Mouse (Mus musculus): Measurements from ENCODE around the gene Nsd2.
"Not testable (repeated sequence)": the region's sequence is repeated elsewhere in the genome, so short reads cannot be mapped to it uniquely, and the experiment has no call there.

Gene Nsd2

DNA sequence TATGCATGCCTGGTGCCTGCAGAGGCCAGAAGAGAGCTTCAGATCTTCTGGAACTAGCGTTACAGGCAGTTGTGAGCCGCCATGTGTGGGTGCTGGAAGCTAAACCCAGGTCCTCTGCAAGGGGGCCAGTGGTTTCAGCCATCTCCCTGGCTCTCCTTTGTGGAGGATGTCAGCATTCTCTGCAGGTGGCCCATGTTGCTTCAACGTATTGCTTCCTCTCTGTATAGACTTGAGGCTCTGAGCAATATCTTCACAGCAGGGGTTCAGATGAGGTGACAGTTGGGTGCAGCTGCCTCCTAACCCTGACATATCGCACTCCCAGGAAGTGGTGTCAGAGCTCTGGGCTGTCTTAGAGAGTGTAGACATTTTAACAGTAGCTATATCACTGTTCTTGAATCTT lies 30.9 kb downstream of the Nsd2 start:
- in situ Hi-C loops (cut with MboI, MseI): loop anchor here (5.0 kb wide), 1 partner anchor 181 kb away; no protein-coding TSS in a partner anchor

DNA sequence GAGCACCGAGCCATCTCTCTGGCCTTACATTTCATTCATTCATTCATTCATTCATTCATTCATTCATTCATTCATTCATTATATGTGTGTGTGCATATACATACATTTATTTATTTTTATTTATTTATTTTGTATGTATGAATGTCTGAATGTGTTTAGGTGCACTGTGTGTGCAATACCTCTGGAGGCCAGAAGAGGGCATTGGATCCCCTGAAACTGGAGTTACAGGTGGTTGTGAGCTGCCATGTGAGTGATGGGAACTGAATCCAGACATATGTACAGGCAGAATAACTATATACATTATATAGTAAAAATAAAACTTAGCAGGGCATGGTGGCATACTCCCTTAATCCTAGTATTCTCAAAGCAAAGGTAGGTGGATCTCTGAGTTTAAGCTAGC lies 32.6 kb downstream of the Nsd2 start:
- in situ Hi-C loops (cut with MboI, MseI): loop anchor here (5.0 kb wide), 1 partner anchor 179 kb away; no protein-coding TSS in a partner anchor

DNA sequence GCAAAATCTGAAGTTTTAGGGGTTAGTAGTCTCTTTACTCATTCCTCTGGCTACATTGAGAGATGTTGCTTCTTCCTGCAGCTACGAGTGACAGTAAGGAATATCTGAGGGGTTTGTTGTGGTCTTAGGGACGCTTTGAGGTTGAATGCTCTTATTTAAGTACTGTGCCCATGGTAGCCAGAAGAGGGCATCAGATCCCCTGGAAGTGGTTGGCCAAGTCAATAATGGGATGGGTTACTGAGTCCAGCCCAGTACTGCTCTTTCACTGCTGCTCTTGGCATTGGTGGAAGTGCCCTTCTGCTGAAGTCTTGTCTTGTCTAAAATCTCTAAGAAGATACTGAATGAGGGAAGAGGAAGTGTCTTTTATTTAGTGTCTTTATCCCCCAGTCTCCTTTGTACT lies 33.5 kb downstream of the Nsd2 start:
- in situ Hi-C loops (cut with MboI, MseI): loop anchor here (5.0 kb wide), 1 partner anchor 178 kb away; no protein-coding TSS in a partner anchor

DNA sequence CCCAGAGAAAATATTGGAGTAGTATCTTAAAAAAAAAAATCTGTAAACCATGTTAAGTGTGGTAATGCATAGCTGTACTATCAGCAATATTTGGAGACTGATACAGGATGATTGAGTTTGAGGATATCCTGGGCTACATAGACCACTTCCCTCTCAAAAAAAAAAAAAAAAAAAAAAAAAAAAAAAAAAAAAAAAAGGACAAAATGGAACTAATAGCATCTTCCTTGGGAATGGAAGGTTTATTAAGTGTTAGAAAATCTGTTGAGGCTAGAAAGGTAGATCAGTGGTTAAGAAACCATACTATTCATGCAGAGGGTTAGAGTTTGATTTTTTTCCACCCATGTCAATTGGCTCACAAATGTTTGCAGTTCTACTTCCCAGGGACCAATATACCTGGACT lies 37.2 kb downstream of the Nsd2 start:
- in situ Hi-C loops (cut with MboI, MseI): no loop called here

DNA sequence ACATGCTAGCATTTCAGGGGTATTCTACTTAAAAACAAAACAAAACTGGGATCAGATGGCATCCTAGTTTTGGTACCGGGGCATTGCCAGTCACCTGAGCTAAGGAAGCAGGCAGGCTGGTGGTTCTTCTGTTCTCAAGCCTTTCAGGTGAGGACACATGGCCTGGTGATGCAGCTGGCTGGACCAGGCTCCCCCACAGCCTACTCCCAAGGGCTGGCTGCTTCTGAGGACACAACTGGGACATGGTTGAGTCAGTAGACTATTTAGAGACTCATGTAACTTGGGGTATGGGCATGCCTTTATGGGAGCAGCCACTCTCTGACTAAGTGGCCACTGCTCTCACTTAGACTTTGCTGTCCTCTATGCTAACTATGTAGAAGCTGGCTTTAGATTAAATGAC lies 54.9 kb downstream of the Nsd2 start:
- in situ Hi-C loops (cut with MboI, MseI): no loop called here

DNA sequence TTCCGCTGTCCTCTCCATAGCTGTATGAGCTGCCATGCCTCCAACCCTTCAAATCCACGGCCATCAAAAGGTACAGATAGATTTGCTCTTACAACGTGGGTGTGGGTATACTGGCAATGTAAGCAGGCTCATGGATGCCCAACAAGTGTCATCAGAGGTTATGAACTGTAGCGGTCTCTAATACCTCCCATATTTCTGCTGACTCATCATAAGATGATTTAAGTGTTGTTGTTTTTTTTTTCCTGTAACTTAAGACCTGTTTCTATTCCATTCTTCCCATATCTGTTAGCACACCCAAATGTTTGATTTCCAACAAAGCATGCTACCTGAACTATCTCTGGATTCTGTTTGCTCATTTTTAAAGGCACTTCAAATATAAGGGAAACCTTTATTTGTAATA lies 60.6 kb downstream of the Nsd2 start:
- in situ Hi-C loops (cut with MboI, MseI): no loop called here

DNA sequence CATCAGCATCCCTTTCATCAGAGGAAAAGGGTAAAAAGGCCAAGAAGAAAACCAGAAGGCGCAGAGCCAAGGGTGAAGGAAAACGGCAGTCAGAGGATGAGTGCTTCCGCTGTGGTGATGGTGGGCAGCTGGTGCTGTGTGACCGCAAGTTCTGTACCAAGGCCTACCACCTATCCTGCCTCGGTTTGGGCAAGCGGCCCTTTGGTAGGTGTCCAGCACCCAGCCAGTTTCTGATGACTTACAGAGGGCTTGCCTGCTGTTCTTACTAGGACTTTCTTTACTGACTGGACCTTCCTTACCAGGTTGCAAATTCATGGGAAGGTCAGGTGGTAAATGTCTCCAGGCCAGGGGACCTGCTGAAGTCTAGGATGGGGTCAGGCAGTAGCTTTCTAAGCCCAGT lies 72.9 kb downstream of the Nsd2 start:
- in situ Hi-C loops (cut with MboI, MseI): no loop called here

DNA sequence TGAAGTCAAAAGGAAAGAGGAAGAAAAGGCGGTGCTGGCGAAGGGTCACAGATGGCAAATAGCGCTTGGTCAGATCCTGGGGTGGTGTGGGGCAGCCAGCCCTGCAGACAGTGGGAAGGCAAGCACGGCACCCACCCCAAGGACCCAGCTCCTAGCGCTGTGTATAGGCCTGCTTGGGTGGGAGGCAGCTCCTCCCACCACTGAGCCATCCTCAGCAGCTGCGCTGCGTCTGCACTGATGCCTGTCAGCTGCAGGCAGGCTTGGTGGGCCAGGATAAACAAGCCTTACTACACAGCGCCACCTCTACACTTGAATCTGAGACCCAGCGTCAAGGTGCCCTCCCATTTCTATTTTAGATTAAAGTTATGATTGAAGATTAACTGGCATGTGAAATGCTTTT lies 74.6 kb downstream of the Nsd2 start:
- in situ Hi-C loops (cut with MboI, MseI): no loop called here

DNA sequence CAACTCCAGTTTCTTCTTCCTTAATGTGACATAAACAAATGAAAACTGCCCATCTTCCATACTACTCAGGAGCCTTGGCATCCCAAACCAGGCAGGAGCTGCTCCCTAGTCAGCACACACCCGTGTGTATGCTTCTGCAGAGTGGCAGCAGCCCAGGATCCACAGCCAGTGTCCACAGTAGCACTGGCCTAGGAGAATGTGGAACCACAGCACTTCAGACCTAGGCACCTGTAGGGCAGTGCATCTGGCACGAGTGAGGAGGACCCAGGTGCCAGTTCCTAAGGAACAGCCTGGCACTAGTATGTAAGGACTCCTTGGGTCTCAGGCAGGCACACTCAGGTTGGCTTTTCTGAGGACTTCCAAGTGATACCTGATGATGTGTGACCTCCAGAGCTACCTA lies 76.6 kb downstream of the Nsd2 start:
- in situ Hi-C loops (cut with MboI, MseI): no loop called here

DNA sequence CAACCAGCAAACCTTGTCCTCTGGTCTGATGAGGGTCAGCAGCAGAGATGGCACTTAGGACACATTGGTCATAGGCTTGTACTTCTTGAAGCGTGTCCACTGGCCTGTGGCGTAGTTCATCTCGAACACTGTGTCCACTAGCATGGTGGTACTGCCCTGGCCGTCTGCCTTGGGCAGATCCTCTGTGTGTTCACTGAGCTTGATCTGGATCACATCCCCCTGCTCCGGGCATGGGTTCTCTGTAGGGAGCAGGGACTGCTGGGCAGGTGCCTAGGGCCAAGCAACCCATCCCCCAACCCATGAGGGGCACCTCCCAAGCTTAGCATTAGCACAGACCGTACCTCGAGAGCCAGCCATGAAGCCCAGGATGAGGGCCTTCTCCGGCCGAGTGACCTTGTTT lies 78.1 kb downstream of the Nsd2 start:
- in situ Hi-C loops (cut with MboI, MseI): no loop called here

DNA sequence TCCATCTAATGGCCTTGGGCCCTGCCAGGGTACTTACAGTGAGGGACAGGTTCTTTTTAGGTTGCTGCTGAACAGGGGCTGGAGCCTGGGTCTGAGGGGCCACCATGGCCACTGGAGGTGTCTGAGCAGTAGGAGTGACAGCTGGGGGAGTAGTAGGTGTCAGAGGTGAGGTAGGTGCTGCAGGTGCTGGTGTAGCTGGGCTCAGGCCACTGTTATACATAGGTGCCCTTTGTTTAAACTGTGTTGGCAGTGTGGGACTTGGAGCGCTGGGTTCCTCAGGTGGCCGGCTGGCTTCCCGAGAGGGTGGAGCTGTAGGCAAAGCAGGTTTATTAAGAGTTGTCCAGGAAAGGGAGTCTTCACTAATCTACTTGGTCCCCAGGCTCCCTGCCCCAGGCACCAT lies 78.7 kb downstream of the Nsd2 start:
- in situ Hi-C loops (cut with MboI, MseI): no loop called here

DNA sequence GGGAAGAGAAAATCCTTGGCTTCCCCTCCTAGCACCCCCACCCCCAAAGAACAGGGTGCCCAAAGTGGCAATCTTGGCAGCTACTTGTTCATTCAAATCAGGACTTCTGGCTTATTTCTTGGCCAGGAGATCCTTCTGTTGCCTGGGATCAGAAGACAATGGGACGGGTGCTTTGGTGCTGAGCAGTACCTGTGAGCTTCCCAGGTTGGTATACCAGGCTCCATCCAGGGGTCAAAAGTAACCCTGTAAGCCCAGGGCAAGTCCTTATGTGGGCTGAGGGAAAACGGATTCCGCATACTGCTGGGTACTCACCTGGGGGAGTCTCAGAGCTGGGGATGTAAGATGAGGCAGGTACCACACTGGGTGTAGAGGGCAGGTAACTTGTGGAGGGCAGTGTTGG lies 79.6 kb downstream of the Nsd2 start:
- in situ Hi-C loops (cut with MboI, MseI): no loop called here

DNA sequence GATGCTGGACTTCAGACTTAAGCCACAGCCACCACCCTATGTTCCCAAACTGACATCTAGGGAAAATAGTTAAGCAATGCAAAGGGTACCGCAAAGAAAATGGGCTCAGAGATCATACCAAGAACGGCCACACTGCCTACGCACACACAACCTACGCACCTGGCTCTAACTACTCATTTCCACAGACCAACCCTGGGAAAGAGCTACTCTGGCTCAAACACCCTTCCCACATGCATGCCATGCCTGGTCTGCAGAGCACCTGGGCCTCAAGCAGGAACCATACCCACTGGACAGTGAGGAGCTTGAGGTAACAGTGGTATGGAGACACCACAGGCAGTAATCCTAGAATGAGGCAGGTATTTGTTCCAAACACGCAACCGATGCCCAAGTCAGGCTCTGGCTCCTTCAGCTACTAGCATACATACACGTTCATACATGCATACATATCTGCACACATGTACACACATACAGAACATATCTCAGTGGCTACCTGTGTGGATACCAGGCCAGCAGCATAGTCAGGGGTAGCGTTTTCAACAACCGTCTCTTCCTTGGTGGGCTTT lies 80.3 kb downstream of the Nsd2 start:
- in situ Hi-C loops (cut with MboI, MseI): no loop called here

DNA sequence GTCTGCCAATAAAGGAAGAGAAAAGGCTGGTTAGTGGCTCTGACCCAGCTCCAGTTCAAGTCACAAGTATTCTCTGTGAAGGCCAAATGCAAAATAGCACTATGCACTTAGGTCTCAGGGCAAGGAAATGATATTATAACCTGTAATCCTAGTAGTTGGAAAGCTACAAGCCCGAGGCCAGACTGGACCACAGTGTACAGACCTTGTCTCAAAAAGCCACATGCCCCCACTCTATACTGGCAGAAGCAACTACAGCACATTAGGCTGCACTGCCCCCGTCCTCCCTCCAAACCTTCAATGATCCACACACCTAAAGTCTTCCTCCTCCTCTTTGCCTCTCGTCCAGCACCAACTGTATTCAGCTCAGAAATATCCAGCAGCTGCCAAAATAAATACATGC lies 80.8 kb downstream of the Nsd2 start:
- in situ Hi-C loops (cut with MboI, MseI): no loop called here

DNA sequence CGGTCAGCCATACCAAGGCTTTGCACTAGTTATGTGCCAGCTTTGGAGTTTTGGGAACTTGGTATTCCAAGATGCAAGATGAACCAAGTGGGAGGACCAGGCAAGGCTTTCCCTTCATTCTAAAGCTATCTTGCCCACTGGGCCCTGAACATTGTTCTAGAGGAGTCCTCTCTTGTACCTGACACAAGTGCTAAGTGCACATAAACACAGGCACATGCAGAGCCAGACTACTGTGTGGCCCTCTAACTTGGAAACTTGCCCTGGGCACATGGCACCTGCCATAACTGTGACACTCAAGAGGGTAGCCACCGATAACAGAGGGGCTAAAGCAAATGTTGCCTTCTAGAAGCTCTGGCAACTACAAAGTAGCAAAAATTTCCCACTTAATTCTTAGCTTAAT lies 82.2 kb downstream of the Nsd2 start:
- in situ Hi-C loops (cut with MboI, MseI): no loop called here

DNA sequence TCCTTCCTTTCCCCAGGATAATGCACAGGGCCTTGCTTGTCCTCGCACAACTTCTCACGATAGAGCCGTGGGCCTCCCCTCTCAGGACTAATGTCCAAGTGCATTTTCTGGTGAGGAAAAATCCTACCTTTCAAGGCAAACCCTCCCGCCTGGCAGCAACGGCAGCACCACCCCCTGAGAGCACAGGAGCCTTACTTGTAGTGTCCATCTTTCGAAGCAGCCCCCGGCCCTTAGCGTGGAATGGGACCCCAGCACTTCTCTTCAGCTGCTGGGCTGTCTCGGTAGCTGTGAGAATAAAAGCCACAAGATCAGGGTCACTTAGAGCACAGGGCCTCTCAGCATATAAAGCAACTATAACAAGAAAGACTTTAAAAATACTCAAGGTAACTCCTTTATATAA lies 82.7 kb downstream of the Nsd2 start:
- in situ Hi-C loops (cut with MboI, MseI): no loop called here

DNA sequence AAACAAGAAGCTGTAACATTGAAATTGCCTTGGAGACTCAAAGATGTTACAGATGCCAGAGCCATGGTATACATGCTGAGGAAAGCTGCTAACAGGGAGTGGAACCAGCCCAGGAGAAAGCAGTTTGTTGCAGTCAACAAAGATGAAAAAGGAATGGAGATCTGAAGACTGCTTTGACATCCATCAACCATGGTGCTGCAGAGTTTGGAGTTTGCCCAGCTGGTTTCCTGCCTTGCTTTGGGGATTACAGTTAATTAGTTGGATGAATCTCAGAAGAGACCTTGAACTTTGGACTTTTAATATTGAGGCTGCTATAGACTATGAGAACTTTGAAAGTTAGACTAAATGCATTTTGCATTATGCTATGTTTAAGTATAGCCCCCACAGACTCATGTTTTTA lies 94.5 kb downstream of the Nsd2 start:
- in situ Hi-C loops (cut with MboI, MseI): not testable (repeated sequence)

DNA sequence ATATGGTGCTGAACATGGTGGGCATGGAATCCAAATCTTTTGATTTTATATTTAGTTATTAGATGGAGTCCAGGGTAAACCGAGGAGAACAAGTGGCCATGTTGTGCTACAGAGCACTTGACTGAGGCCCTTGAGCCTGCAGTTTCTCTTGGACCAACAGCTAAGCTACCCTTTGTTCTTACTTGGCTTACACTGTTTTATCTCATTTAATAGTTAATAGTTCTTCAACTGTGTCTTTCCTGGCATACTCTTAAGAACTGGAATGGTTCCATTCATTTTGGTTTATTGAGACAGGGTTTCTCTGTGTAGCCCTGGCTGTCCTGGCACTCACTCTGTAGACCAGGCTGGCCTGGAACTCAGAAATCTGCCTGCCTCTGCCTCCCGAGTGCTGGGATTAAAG lies 96.1 kb downstream of the Nsd2 start:
- in situ Hi-C loops (cut with MboI, MseI): not testable (repeated sequence)

DNA sequence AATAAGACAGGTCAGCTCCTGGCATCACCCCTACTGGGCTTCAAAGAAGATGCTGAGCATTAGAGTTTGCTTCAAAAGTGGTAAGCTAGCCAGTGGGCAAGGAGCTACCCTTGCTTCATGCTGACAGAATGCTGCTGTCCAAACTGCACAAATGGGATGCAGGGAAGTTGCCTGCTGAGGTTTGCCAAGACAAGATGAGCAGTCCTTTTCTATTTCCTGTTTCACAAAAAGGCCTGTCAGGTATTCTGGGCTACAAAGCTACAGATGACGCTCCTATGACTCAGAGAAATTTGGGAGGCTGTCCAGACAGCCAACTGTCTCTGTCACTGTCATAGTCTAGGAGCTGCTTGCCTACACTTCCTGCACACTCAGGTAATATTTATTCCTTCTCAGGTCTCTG lies 98.9 kb downstream of the Nsd2 start:
- in situ Hi-C loops (cut with MboI, MseI): no loop called here

DNA sequence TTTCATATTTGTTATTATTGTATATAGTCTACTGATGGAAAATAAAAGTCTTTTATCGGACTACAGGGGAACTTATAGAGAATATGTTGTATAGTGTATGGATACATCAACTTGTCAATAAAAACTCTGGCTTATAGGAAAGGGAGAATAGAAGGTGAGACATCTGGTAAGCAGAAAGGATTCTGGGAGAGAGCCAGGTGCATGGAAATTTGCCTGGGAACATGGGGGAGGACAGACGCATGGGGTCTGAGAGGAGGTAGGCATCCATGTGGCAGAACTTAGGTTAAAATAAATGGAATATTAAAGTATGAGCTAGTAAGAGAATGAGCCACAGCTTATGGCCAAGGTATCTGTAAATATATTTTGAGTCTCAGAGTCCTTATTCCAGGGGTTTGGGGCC lies 99.5 kb downstream of the Nsd2 start:
- in situ Hi-C loops (cut with MboI, MseI): no loop called here

DNA sequence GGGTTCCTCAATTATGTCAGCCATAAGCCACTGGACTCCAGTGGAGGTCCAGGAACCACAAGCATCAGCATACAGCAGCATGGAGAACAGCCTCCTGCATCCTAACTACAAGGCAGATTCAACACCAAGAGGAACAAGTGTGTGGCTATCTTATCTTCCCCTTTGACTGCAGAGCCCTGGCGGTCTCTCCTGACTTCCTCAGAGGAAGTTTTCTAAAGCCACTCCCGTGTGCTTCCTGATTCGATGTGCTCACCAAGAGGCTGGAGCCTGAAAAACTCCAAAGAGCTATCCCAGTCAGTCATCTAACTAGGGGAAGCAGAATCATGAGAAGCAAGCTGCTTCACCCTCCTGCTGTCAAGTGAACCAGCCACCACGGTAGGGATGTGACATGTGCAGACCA lies 100.4 kb downstream of the Nsd2 start:
- in situ Hi-C loops (cut with MboI, MseI): no loop called here

DNA sequence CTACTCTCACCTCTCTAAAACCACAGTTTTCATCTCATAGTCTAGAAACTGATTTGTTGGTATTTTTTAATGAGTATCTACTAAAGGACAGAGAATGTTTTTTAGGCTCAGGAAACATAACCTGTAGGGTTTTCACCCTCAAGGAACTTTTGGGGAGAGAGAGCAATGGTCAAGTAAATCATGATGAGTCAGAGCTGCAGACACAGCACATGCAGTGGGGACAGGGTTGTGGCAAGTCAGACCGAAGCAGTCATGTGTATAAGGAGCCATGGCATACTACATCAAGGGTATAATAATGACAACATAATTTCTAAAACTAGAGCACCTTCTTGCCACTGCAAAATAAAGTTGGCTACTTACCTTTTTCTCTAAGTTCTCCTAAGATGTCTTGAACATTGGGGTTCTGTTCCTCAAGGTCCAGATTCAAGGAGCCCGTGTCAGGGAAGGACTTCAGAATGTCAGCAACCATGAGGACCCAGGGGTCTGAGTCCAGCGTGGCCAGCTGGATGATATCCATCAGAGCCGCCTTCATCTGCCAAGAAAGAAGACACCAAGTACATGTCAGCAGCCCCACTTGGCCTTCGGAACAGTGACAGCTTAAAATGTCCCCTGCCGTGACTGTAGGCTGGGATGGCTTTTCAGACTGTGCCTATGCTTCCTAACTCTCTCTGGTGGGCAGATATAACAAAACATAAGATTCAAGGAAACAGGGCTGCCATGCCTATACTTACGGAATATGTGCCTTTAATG lies 101.1 kb downstream of the Nsd2 start:
- in situ Hi-C loops (cut with MboI, MseI): no loop called here

DNA sequence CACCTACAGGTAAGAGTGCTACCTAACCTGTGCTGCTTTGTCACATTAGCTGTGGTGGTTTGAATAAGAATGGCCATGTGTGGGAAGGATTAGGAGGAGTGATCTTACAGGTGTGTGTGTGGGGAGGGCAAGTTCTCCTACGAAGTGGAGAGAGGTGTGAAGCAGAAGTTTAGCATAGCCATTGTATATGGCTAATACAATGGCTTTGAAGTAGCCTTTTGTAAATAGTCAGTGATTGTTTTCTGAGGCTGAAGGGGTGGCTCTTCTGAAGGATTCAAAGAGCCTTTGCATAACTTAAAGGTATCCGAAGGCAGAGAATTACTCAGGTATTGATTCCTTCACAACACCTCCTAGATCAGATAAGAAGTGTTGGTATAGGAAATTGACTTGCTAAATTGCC lies 102.0 kb downstream of the Nsd2 start:
- in situ Hi-C loops (cut with MboI, MseI): no loop called here

DNA sequence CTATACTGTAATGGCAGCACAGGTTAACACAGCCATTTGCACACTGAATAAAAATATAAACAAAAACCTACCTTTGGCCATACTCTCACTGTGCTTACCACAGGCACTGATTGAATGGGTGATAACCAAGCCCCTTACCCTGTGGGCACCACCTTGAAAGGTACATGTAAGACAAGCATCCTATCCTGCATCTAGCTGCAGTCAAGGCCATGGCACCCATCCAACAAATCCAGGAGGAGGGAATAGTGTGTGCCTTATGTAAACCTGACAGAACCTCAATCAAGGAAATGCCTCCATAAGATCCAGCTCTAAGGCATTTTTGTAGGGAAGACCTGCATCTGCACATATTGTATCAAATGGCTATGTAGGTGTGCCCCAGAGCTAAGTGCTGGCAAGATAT lies 105.6 kb downstream of the Nsd2 start:
- in situ Hi-C loops (cut with MboI, MseI): no loop called here
